ENCODE assay signal across 10 mouse cellular contexts in the genomic region with DNA sequence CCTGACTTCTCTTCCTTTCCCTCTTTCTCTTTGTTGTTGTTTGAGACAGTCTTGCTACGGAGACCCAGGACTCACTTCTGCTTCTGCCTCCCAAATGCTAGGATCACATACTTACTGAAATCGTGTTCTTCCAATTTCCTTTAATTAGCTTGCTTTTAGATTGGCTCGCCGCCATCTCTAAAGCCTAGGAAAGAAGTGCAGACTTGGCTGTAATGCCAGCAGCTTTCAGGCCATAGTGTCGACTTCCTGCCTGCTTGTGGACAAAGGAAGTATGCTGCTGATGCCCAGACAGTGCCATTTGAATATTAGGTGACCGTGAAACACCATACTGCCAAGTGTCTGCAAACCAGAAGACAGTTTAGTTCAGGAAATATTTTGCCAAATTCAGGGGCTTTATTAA. TPM values are rescaled to one million over a fixed set of nuclear protein-coding genes. Genes with fewer than 3 reads are reported as not detected.
DNase-seq lines count a peak whose midpoint lies in the region; ATAC-seq lines count a peak whose summit lies in the region.
"Had no signal": no experiment of that assay in that cellular context is flagged by ENCODE, and none has a peak within 500 bp of the region (broad histone marks: within the 10 kb centered on the region; RNA-seq: fewer than 3 reads in every experiment).

No protein-coding gene starts in this region.

- H3K9me3 ChIP-seq in heart, embryonic 13.5 days = no peaks in the 10 kb centered on the region
- no peaks in the 10 kb centered on the region for H3K9me3 ChIP-seq in midbrain, embryonic 10.5 days (replicated peaks)
- no peaks in the 10 kb centered on the region for H3K9me3 ChIP-seq in midbrain, embryonic 11.5 days (ENCODE audit: control insufficient read depth, low read length)

- no peak overlapping the region for H3K4me3 ChIP-seq in heart, embryonic 13.5 days
- H3K4me3 ChIP-seq in midbrain, embryonic 10.5 days = no peak overlapping the region
- H3K4me3 ChIP-seq in midbrain, embryonic 11.5 days (ENCODE audit: low read depth, low read length) = no peak overlapping the region

- intact Hi-C loops in heart, postnatal 10 days (cut with DNase I) = no loop called here

- no peaks in the 10 kb centered on the region for H3K36me3 ChIP-seq in heart, embryonic 13.5 days
- H3K36me3 ChIP-seq in midbrain, embryonic 10.5 days = no peaks in the 10 kb centered on the region
- H3K36me3 ChIP-seq in midbrain, embryonic 11.5 days (ENCODE audit: control insufficient read depth, insufficient read depth, low read length) = no peaks in the 10 kb centered on the region

- no peak for DNase-seq in heart, adult 8-10 months (ENCODE audit: low spot score)
- no peak for DNase-seq in midbrain, embryonic 10.5 days (ENCODE audit: low spot score)
- no peak for DNase-seq in midbrain, embryonic 11.5 days (ENCODE audit: low spot score, missing footprints)
- peak; percentile 31 for DNase-seq in cerebellum, adult 9-11 months
- DNase-seq in heart, postnatal 10 days = peak; percentile 12 to 17
- no peak for DNase-seq in ovary, postnatal 36 days (ENCODE audit: low spot score)
- DNase-seq: thymus, postnatal 36 days had no signal

- peaks cover 40% of the 10 kb centered on the region for H3K4me1 ChIP-seq in heart, embryonic 13.5 days
- H3K4me1 ChIP-seq in midbrain, embryonic 10.5 days = peaks cover 60% of the 10 kb centered on the region
- peaks cover 25% of the 10 kb centered on the region for H3K4me1 ChIP-seq in midbrain, embryonic 11.5 days (ENCODE audit: control insufficient read depth, insufficient read depth, low read length)

- H3K9ac ChIP-seq in heart, embryonic 13.5 days = no peak overlapping the region
- H3K9ac ChIP-seq in midbrain, embryonic 11.5 days (ENCODE audit: low read length) = no peak overlapping the region

- WGBS in heart, embryonic 13.5 days = 55% methylated on average over 6 of the region's 6 CpGs
- WGBS in midbrain, embryonic 10.5 days = 88% methylated on average over 6 of the region's 6 CpGs
- WGBS in midbrain, embryonic 11.5 days = 82% methylated on average over 6 of the region's 6 CpGs

- H3K4me2 ChIP-seq in heart, embryonic 13.5 days = no peak overlapping the region
- no peak overlapping the region for H3K4me2 ChIP-seq in midbrain, embryonic 11.5 days

- H3K27me3 ChIP-seq in heart, embryonic 13.5 days (replicated peaks) = no peaks in the 10 kb centered on the region
- H3K27me3 ChIP-seq in midbrain, embryonic 10.5 days (ENCODE audit: low read depth, poor library complexity, severe bottlenecking) = no peaks in the 10 kb centered on the region
- no peaks in the 10 kb centered on the region for H3K27me3 ChIP-seq in midbrain, embryonic 11.5 days (ENCODE audit: control insufficient read depth, insufficient read depth, low read length)

- H3K27ac ChIP-seq in heart, embryonic 13.5 days (replicated peaks) = peak overlapping the region; percentile 68
- 0 out of 2 replicates have a peak overlapping the region, but pooled peaks have one; percentile 28 for H3K27ac ChIP-seq in midbrain, embryonic 10.5 days (replicated peaks)
- no peak overlapping the region for H3K27ac ChIP-seq in midbrain, embryonic 11.5 days (ENCODE audit: low read depth, low read length)
- H3K27ac ChIP-seq: macrophage had no signal

- ATAC-seq in heart, embryonic 13.5 days (ENCODE audit: extremely low read depth, insufficient number of reproducible peaks, low FRiP score, low TSS enrichment) = no peak
- ATAC-seq in midbrain, embryonic 11.5 days (ENCODE audit: low FRiP score) = no peak
- ATAC-seq: intestine, embryonic 16.5 days had no signal

RNA-seq across cellular contexts. Expression of a gene that starts 51.4 kb away (rescaled TPM):
- 15.0 and 18.6 TPM in 2 replicates for polyA plus RNA-seq in heart, embryonic 13.5 days (2015; fragmentation: Nextera tagmentation; extraction: Ambion mirVana)
- total RNA-seq in heart, adult 8-10 months (2022) = 1 to 10 TPM; 3.8 to 8.4 (median 5.4) TPM
- polyA plus RNA-seq in midbrain, embryonic 10.5 days (2016; fragmentation: Nextera tagmentation; extraction: Ambion mirVana) = 8.5 and 11.0 TPM in 2 replicates
- polyA plus RNA-seq in midbrain, embryonic 11.5 days (2014; fragmentation: Nextera tagmentation; extraction: Ambion mirVana) = 10.1 and 12.2 TPM in 2 replicates
- total RNA-seq in heart, postnatal 10 days (2021) = 1 to 10 TPM; 5.8 to 6.4 TPM

Comparison
In these comparisons a context has a peak if more than half of its experiments do, and no peak if none do; other contexts are left out.
1. DNase-seq: peak in cerebellum, adult 9-11 months (single experiment) and heart, postnatal 10 days (2 of 2); none in heart, adult 8-10 months (single experiment), midbrain, embryonic 10.5 days (single experiment), midbrain, embryonic 11.5 days (single experiment) and ovary, postnatal 36 days (single experiment).